Mouse (Mus musculus) heart, adult 2 months (tissue): ENCODE results near the gene Mapk9. TPM values are rescaled to one million over a fixed set of nuclear protein-coding genes. Genes with fewer than 3 reads are reported as not detected.

Experiments used
- DNase-seq, 2 experiments: peaks; one replicate each; pipeline ENCODE4 v3.0.0; 2021
- H3K27ac ChIP-seq: fragments of 200-600 bp; 2 replicates; pipeline ENCODE4 v1.8.1; 2022
- H3K27me3 ChIP-seq: fragments of 200-500 bp; 2 replicates; pipeline ENCODE4 v1.6.1; 2012; ENCODE audit warnings: mild to moderate bottlenecking, low read length, inconsistent platforms, mixed read lengths; ENCODE audit not compliant: control insufficient read depth, insufficient read depth
- H3K36me3 ChIP-seq: fragments of 200-500 bp; 2 replicates; pipeline ENCODE4 v1.6.1; 2012; ENCODE audit warnings: low read length, inconsistent platforms; ENCODE audit not compliant: control insufficient read depth, insufficient read depth
- H3K4me1 ChIP-seq: fragments of 200-500 bp; 2 replicates; pipeline ENCODE4 v1.6.1; 2011; ENCODE audit warnings: low read length; ENCODE audit not compliant: control insufficient read depth, insufficient read depth
- H3K4me3 ChIP-seq: fragments of 200-600 bp; 2 replicates; pipeline ENCODE4 v1.8.1; 2022
- H3K79me2 ChIP-seq: fragments of 200-500 bp; replicated peaks from 2 replicates; pipeline ENCODE4 v1.6.1; 2012; ENCODE audit warnings: mild to moderate bottlenecking, inconsistent platforms, low read length, moderate library complexity, mixed read lengths; ENCODE audit not compliant: control insufficient read depth, insufficient read depth
- H3K9ac ChIP-seq: fragments of 200-500 bp; 2 replicates; pipeline ENCODE4 v1.6.1; 2012; ENCODE audit warnings: low read depth, mild to moderate bottlenecking, control low read depth, inconsistent platforms, low read length, mixed read lengths
- CTCF ChIP-seq: fragments of 200-600 bp; IDR thresholded peaks from 2 replicates; pipeline ENCODE4 v1.8.1; 2022; ENCODE audit warnings: antibody characterized with exemption, mild to moderate bottlenecking, moderate library complexity
- EP300 ChIP-seq: fragments of 200-500 bp; IDR thresholded peaks from 2 replicates; pipeline ENCODE4 v1.6.1; 2011; ENCODE audit warnings: low read depth, low read length, control low read depth; ENCODE audit not compliant: insufficient read depth
- POLR2A ChIP-seq: fragments of 200-500 bp; IDR thresholded peaks from 2 replicates; pipeline ENCODE4 v1.6.1; 2011; ENCODE audit warnings: mild to moderate bottlenecking, low read depth, low read length, control low read depth; ENCODE audit not compliant: insufficient read depth
- WGBS: fragments of 180-500 bp; shearing (Covaris S2); methylation state at CpG from one replicate; pipeline ENCODE4 v1.1.7; 2018; 5-methylcytosine and 5-hydroxymethylcytosine counted together
- intact Hi-C: fragments of 180-260 bp; cut with DNase I; formaldehyde crosslinking; loops from one replicate; pipeline ENCODE4 v1.15.1; 2025
- polyA plus RNA-seq: library from polyadenylated mRNA; depleted of rRNA; stranded (reverse); fragments of >200 nt; gene quantifications from 2 replicates; pipeline ENCODE4 v1.2.3, GENCODE M21; 2012
- total RNA-seq, 2 experiments: library from RNA; stranded (reverse); gene quantifications; 2 replicates each; pipeline ENCODE4 v1.2.3; 2021

Mapk9 gene
- total and polyA plus RNA-seq, 3 experiments = 17.3 to 40.8 (median 39.3) TPM

DNA sequence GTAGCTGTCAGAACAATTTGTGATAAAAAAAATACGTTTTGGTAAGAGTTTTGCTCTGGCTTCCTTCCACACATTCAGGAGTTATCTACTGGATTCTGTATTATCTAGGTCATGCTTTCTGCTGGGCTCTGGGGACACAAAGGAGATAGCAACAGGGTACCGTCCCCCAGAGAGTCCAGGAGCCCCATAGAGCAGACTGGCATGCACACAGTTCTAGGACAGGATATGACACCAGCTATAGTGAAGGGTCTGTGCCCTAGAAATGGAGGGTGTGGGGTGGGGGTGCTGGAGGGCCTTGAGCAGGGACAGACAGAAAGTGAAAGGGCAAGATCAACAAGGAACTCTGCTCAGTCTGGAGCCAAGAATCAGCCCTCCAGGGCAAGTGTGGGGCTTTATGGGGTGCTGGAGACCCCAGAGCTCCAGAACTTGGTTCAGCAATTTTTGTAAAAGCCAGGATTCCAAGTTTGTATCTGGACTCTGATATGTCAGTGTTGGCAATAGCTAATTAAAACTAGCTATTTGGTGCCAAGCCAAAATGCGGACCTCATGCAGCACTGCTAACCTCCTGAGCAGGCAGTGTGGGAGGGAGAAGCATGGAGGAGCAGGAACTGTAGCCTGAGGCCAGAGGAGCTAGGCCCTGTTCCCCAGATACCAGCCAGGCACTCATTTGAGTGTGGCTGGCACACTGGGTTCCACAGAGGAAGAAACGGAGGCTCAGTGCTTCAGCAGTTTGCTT, 1.7 kb downstream of the Mapk9 start:
- TF ChIP-seq EP300 (no peak), POLR2A (no peak), CTCF (no peak)
- peak overlapping the region; percentile 16; the same call in 1 of the 2 replicates for H3K27ac ChIP-seq
- DNase-seq = peak in 1 of 2 experiments; percentile 20

GRCm38 (mm10) chr11:49850331-49850730, 3.8 kb downstream of the Mapk9 start:
- Histone ChIP-seq H3K36me3 (peaks cover 4% of the 10 kb centered on the region), H3K27ac (no peak overlapping the region), H3K4me1 (peaks cover 7% of the 10 kb centered on the region), H3K9ac (no peak overlapping the region), H3K27me3 (no peaks in the 10 kb centered on the region), H3K4me3 (no peak overlapping the region), H3K79me2 (peaks cover 4% of the 10 kb centered on the region)
- DNase-seq = no peak
- TF ChIP-seq EP300 (no peak), CTCF (no peak), POLR2A (no peak)
- WGBS = 80% methylated on average over 7 of the region's 7 CpGs
- intact Hi-C loops = no loop called here

More for the DNA sequence above, 1.7 kb downstream of the Mapk9 start:
- Histone ChIP-seq H3K36me3 (peaks cover 2% of the 10 kb centered on the region; the same call in 1 of the 2 replicates), H3K4me3 (peak overlapping the region; percentile 97), H3K4me1 (peaks cover 7% of the 10 kb centered on the region), H3K27me3 (no peaks in the 10 kb centered on the region), H3K9ac (peak overlapping the region; percentile 21; the same call in 1 of the 2 replicates), H3K79me2 (peaks cover 4% of the 10 kb centered on the region)
- intact Hi-C loops = loop anchor here (5.0 kb wide), 1 partner anchor 136 kb away; the partner anchor contains the start of gene Cnot6
- 21% methylated on average over 4 of the region's 4 CpGs for WGBS

DNA sequence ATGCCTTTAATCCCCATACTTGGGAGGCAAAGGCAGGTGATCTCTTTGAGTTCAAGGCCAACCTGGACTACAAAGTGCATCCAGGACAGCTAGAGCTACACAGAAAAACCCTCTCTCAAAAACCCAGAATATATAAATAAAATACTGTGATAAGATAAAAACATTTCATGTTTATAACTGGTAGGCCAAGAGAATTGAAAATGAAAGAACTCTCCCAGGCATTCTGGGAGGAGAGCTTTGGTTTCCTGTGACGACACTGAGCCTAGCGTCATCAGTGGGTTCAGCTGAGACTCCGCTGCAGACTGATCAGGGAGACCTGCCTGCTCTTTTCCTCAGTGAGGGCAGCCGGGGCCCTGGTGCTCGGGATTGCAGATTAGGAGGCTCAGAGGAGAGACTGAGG, 8.6 kb downstream of the Mapk9 start:
- 52% methylated on average over 5 of the region's 5 CpGs for WGBS
- Histone ChIP-seq H3K27ac (no peak overlapping the region), H3K9ac (no peak overlapping the region), H3K36me3 (peaks cover 4% of the 10 kb centered on the region), H3K27me3 (no peaks in the 10 kb centered on the region), H3K4me3 (no peak overlapping the region), H3K4me1 (peaks cover 3% of the 10 kb centered on the region), H3K79me2 (peaks cover 3% of the 10 kb centered on the region)
- no peak for DNase-seq
- intact Hi-C loops = no loop called here
- no peak for TF ChIP-seq POLR2A
- TF ChIP-seq CTCF = no peak
- TF ChIP-seq EP300 = no peak

DNA sequence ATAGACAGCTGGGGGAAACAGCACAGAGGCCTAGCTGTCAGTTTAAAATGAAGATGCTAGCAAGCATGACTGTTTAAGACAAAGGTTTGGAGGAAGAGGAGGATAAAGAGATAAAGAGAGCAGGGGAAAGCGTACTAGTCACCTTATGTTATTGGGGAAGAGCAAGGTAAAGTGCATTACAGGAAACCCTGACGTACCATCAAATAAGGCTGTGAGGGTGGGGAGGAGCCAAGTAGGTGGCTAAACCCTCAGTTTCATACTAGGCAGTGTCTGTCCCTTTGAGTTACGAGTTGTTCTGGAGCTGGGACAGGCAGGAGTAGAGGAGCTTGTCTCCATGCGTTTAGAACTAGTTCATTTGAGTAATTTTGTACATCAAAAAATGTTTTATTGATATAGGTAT, 14.6 kb downstream of the Mapk9 start:
- Histone ChIP-seq H3K27ac (no peak overlapping the region), H3K36me3 (no peaks in the 10 kb centered on the region), H3K4me1 (peaks cover 1% of the 10 kb centered on the region; the same call in 1 of the 2 replicates), H3K9ac (no peak overlapping the region), H3K4me3 (no peak overlapping the region), H3K27me3 (no peaks in the 10 kb centered on the region), H3K79me2 (no peaks in the 10 kb centered on the region)
- intact Hi-C loops = no loop called here
- DNase-seq = no peak
- TF ChIP-seq CTCF = no peak
- no peak for TF ChIP-seq POLR2A
- no peak for TF ChIP-seq EP300
- WGBS = 92% methylated on average over 4 of the region's 4 CpGs

GRCm38 (mm10) chr11:49863926-49864325, 17.4 kb downstream of the Mapk9 start:
- intact Hi-C loops = no loop called here
- H3K36me3 ChIP-seq = no peaks in the 10 kb centered on the region
- H3K27me3 ChIP-seq = no peaks in the 10 kb centered on the region
- H3K4me3 ChIP-seq = no peak overlapping the region
- TF ChIP-seq EP300 = no peak
- no peak overlapping the region for H3K27ac ChIP-seq
- no peaks in the 10 kb centered on the region for H3K79me2 ChIP-seq
- no peak for DNase-seq
- H3K9ac ChIP-seq = no peak overlapping the region
- H3K4me1 ChIP-seq = peaks cover 1% of the 10 kb centered on the region; the same call in 1 of the 2 replicates

- H3K36me3 ChIP-seq = no peaks in the 10 kb centered on the region
- intact Hi-C loops = loop anchor here (5.0 kb wide), 1 partner anchor 40 kb away; no protein-coding TSS in a partner anchor
- no peak overlapping the region for H3K27ac ChIP-seq
- no peak overlapping the region for H3K4me3 ChIP-seq
- H3K9ac ChIP-seq = no peak overlapping the region
- H3K4me1 ChIP-seq = no peaks in the 10 kb centered on the region
- 87% methylated on average over 5 of the region's 5 CpGs for WGBS
- no peak for DNase-seq
- TF ChIP-seq EP300 = no peak
- TF ChIP-seq CTCF = no peak
- TF ChIP-seq POLR2A = no peak
- H3K79me2 ChIP-seq = no peaks in the 10 kb centered on the region
- no peaks in the 10 kb centered on the region for H3K27me3 ChIP-seq
Measured at GRCm38 (mm10) chr11:49867320-49867719, 20.8 kb downstream of the Mapk9 start.
